Mouse (Mus musculus): ENCODE results near the gene Mtrf1l.

- TF ChIP-seq POLR2A (IDR thresholded peaks at IDR 0.05; ENCODE audit: control insufficient read depth, extremely low read depth, insufficient read depth, low read length, poor library complexity): no peak
- TF ChIP-seq CTCF (IDR thresholded peaks at IDR 0.05; ENCODE audit: borderline replicate concordance, control insufficient read depth, extremely low read depth, insufficient read depth, low read length, poor library complexity): no peak
Measured at GRCm38 (mm10) chr10:5824779-5825178, 1.1 kb upstream of the Mtrf1l start.

Data from thymus, adult 2 months (tissue).